Mouse (Mus musculus) lung, postnatal 0 days (tissue): Measurements from ENCODE around the gene Slc6a20b.

Experiments used
- CTCF ChIP-seq: IDR thresholded peaks from 2 replicates; pipeline ENCODE4 v1.5.1; 2016; ENCODE audit warnings: antibody characterized with exemption, mild to moderate bottlenecking
- EP300 ChIP-seq: IDR thresholded peaks from 2 replicates; pipeline ENCODE4 v1.6.1; 2016; ENCODE audit warnings: antibody characterized with exemption, mild to moderate bottlenecking, control low read depth

DNA sequence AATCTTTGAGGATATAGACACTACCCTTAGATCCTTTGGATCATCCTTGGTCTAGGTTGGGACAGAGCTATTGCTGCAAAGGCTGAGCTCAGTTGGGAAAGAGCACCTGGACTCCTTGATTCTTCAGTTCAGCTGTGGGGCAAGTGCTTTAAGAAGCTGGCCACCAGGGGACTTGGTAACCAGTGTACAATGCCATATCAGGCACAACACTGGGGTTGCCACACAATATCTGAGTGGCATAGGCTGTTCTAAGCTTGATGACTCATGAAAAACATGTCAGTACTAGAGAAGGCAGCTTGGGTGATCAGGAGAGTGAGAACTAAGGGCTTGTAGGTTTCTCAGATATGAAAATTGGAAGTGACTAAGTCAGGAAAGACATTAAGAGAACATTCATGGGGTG, 26.6 kb upstream of the Slc6a20b start:
- TF ChIP-seq CTCF: no peak
- no peak for TF ChIP-seq EP300
